Mouse (Mus musculus) frontal cortex, adult 2 months (tissue): ENCODE measurements around the gene Myh7. TPM values are rescaled to one million over a fixed set of nuclear protein-coding genes. Genes with fewer than 3 reads are reported as not detected.
A peak's percentile ranks its signal among the peaks of the same experiment; 100 is the strongest.
"Not testable (repeated sequence)": the region's sequence is repeated elsewhere in the genome, so short reads cannot be mapped to it uniquely, and the experiment has no call there.

Experiments used
- DNase-seq, 2 experiments: peaks; one replicate each; pipeline ENCODE4 v3.0.0; 2022; ENCODE audit warnings: low spot score in 1 of 2; ENCODE audit errors: extremely low spot score in 1 of 2
- polyA plus RNA-seq: library from polyadenylated mRNA; depleted of rRNA; stranded (reverse); fragments of >200 nt; gene quantifications from 2 replicates; pipeline ENCODE4 v1.2.3, GENCODE M21; 2012; rRNA removed

Myh7 gene
- 26.8 and 29.3 TPM in 2 replicates for polyA plus RNA-seq

DNA sequence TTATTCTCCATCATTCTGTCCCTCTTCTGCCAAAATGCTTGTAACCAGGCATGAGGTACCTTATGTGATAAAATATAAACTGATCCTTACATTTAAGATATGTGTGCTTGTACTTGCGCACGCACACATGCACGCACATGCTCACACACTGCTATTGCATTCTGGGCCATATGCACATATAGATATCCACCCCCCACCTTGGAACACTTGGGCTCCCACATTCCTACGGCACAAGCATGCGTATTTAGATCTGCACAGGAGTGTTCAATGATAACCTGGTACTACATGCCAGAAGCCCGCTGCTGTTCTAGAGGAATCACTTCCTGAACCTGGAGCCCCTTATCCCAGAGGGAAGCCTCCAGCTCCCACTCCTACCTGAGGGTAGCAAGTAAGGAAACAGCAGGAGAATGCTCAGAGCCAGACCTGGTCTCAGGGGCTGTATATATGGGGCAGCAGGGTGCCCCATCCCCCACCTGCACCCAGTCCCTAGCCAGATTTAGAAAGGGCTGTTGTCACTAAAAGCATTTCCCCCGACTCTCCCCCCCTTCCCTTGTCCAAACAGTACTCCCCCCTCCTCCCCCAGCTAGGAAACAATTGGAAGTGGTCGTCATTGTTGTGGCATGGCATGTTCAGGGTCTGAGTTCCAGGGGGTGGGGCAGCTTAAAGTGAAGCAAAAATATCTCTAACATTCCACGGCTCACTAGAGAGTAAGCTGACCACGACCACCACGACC is at the start of gene Myh7:
Myh7 (minus strand) TSS at position 491 of the 733 bp plus-strand sequence.
- DNase-seq, result no peak

DNA sequence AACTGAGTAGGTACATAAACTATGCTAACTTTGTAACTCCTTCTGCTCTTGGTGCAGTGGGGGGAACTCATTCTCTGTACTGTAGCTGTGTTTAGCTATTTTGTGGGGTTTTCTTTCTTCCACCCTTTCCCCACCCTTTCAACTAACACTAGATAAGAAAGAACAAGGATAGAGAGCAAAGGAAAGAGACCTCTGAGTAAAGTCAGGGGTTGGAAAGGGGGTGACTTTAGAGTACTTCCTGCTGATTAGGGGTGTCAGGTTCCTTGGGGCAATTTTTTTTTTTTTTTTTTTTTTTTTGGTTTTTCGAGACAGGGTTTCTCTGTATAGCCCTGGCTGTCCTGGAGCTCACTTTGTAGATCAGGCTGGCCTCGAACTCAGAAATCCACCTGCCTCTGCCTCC is 49.3 kb upstream of the Myh7 start:
- DNase-seq, result not testable (repeated sequence)

DNA sequence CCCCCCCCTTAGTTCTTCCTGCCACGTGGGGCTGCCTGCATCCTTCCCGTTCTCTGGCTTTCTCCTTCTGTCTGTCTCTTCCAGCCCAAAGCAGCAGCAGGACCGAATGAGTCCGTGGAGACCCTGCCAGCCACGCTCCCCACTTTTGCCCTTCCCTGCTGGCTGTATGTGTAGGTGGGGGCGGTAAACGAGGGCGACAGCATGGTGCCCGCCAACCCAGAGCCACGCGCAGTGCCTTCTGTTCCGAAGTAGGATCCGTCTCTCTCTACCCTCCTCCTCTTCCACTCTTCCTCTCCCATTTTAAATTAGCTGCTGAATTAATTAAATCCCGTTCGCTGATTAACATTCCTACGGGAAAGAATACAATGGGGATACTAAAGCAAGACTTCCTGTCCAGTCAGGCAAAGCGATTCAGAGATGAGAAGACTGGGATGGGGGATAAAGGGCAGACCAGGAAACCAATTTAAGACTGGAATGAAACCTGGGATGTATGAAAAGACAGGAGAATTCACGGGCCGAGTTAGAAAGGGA is 38.3 kb upstream of the Myh7 start:
- no peak for DNase-seq

- peak in 1 of 2 experiments; percentile 53 for DNase-seq
These were observed 34.7 kb upstream of the Myh7 start for GRCm38 (mm10) chr14:55029034-55029698.

DNA sequence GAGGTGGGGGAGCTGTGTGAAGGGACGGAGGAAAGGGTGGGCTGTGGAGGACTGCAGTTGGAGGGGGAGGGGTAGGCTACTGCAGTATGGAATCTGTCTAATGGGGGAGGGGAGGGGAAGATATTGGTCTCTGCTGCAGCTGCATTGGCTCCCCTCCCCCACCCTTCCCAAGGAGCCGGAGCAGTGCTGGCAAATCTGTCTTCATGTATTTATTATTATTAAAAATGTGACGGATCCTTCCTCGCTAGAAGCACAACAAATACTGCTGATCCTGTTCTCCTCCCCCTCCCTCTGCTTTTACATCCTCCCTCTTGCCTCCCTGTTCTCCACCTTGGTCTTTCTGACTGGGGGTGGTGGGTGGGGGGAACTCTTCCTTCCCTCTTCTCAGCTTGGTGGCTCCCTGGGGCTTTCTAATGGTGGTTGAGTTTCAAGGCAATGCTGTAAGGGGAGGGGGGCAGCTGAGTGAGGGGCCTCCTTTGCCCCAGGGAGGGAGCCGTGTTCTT is 34.0 kb upstream of the Myh7 start:
- DNase-seq, result no peak

DNA sequence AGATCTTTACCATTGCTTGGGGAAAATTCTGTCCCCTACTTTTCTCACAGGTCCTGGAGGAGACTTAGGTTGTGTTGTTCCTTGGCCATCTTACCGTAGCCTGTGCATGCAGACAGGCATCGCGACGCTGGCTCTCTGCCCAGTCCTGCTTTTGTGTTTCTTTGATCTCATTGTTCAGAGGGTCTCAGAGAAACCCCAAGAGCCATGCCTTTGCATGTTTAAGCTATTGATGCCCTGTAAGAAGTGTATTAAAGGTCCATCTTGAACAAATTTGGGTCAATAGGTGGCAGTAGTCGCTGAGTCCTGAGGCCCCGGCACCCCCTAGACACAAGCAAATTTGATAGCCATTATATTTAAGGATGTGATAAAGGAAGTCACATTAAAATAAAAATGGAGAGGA is 33.2 kb upstream of the Myh7 start:
- DNase-seq, result no peak

- DNase-seq, result no peak
These were observed 32.8 kb upstream of the Myh7 start for GRCm38 (mm10) chr14:55027251-55027650.

DNA sequence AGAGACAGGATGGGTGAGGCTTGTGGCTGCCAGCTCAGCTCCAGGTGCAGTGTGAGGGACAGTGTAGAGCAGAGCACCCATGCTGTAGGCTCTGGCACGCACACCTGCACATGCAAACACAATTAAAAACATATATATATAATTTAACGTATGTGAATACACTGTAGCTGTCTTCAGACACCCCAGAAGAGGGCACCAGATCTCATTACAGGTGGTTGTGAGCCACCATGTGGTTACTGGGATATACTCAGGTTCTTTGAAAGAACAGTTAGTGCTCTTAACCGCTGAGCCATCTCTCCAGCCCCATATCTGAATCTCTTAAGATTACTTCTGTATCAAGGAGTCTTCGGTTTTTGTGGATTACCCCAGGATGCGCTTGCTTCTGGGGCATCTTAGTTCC is 31.1 kb upstream of the Myh7 start:
- no peak for DNase-seq

- peak in 1 of 2 experiments; percentile 73 for DNase-seq
These were observed 29.8 kb upstream of the Myh7 start for GRCm38 (mm10) chr14:55024236-55024635.

DNA sequence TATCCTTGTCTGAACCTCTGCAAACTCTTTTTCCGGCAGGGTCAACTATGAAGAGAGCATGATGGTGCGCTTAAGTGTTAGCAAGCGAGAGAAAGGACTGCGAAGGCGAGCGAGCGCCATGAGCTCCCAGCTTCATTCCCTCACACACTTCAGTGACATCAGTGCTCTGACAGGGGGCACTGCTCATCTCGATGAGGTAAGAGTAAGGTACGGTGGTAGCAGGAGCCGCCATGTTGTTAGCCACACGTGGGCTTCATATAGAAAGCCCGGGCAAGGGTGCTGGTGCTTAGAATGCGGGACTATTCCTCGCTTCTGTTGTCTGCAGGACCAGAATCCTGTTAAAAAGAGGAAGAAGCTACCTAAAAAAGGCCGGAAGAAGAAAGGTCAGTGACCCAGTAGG is 28.6 kb upstream of the Myh7 start:
- no peak for DNase-seq

DNA sequence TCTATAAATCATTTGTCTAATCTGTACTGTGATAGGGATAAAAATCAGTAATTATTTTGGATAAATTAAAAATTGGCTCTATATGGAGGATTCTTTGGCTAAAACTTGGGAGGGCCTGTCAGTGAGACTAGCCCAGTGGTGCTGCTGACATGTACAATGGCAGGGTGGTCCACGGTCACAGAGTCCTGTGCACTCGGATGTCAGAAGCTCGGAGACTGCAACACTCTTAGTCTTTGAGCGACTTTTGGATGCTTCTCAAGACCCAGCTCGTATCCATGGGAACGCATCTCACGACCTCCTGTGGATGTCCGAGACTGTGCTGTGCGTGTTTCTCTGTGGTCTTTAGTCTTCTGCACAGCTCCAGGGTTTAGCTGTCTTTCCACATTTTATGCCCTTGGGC is 26.0 kb upstream of the Myh7 start:
- no peak for DNase-seq

GRCm38 (mm10) chr14:55016876-55017275 is 22.4 kb upstream of the Myh7 start:
- no peak for DNase-seq

- no peak for DNase-seq
These were observed 21.3 kb upstream of the Myh7 start for GRCm38 (mm10) chr14:55015767-55016111.

DNA sequence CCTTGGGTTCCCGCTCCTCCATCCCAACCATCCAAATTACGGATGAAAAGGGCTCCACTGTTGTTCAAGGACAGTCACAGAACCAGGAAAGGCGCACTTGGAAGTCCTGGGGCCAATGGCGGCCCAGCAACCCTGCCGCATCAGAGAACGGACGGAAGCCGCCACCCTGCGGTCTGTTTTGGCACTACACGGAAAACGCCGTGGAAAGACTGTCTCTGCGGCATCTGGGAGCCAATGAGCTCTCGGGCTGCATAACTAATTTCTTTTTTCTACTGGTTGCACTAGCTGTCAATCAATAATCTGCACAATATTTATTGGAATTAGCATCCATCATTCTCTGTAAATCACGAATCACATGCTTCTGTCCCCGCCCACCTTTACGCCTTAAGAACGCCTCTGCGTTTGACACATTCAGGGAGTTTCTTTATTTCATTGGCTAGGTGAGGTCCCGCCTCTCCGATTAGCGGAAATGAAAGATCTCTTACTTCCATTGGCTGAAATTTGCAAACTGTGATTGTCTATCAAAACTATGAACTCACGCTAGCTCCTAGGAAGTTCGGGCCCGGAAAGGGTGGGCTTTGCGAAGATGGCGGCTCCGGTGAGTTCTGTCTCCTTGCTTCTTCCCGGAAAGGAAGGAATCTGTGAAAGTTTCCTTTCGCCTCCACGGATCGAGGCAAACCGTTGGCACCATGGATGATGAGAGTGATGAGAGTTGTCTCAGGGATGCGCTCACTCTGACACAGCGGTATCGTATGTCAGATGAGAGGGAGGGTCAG is 20.8 kb upstream of the Myh7 start, which contains the start of gene Ngdn:
Ngdn (plus strand) TSS at position 464 of the 776 bp plus-strand sequence.
- peak; percentile 99 to 100 for DNase-seq

DNA sequence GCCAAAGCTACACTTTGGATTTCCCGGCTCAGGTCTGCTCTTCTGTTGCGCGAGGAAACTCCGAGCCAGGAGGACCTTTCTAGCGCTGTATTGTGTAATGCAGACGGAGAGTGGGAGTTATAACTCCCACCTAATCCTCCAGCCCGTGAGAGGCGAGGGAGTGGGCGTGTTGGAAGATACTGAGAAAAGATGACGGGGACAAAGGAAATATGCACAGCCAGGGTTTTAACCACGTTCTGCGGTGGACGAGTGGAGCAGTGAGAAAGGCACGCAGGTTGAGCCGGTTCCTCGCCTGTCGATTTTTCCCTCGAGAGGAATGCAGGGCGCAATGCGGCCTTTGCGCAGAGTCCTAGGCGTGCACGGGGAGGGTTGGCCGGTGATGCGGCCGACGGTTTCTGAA is 20.2 kb upstream of the Myh7 start:
- DNase-seq, result peak; percentile 54 to 84

- DNase-seq, result no peak
These were observed 16.7 kb upstream of the Myh7 start for GRCm38 (mm10) chr14:55011116-55011515.

DNA sequence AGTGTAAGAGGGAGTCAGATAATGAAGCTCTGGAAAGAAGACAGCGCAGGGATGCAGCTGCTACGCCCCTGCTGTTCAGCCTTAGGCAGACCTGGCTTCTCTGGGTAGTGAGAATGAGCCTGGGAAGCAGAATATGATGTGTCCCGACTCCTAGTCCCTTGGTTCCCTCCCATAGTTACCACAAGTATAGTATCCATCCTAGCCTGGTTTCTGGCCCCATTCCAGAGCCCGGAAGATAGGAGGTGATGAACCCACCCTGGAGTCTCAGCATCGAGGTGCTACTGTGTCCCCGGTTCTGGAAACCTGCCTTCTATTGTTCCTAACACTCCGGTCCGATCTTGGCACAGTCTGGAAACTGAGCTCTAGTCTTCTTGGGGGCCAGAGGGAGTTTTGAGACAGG is 14.0 kb upstream of the Myh7 start:
- DNase-seq, result no peak

GRCm38 (mm10) chr14:55007120-55007908 is 12.9 kb upstream of the Myh7 start:
- no peak for DNase-seq

DNA sequence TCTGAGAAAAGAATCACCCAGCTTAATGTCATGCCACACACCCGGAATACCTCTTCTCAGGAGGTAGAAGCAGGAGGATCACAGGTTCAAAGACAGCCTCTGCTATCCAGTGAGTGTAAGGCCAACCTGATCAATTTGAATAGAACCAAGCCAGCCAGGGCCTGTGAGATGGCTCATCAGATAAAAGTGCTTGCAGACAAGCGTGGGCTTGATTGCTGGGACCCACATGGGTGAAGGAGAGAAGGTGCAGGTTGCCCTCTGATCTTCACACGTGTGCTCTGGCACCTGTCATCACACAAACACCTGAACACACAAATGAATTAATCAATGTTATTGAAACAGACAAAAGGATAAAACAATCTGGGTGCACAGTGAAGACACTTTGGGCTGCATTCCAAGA is 12.1 kb upstream of the Myh7 start:
- no peak for DNase-seq

DNA sequence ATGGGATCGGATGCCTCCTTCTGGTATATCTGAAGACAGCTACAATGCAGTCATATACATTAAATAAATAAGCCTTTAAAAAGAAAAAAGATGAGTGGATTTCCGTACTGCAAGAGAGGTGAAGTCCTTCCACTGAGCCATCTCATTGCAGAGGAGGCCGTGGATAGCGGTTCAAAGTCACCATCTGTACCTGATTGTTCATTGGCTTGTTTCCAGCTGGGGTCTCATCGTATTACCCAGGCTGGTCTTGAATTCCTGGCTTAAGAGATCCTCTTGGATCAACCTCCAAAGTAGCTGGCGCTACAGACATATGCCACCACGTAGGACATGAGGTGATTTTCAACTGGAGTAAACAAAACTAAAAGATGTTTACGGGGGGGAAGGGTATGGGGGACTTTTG is 11.5 kb upstream of the Myh7 start:
- DNase-seq, result no peak
